Mouse (Mus musculus) lung, postnatal 0 days (tissue): ENCODE results near the gene Lrrn4cl. TPM values are rescaled to one million over a fixed set of nuclear protein-coding genes. Genes with fewer than 3 reads are reported as not detected.

Source experiments
- ATAC-seq: fragments of 200-750 bp; cut with Nextera tagmentation; 2 replicates; pipeline ENCODE4 v1.8.0; 2017; ENCODE audit warnings: moderate library complexity
- DNase-seq: peaks from one replicate; pipeline ENCODE4 v3.0.0-alpha.2; 2016; ENCODE audit warnings: low spot score
- H3K27ac ChIP-seq: fragments of 300-500 bp; sonication (generic); 2 replicates; pipeline ENCODE4 v1.5.1; 2014; ENCODE audit warnings: antibody characterized with exemption, mild to moderate bottlenecking, low read length, mixed read lengths
- H3K27me3 ChIP-seq: fragments of 300-500 bp; sonication (generic); replicated peaks from 2 replicates; pipeline ENCODE4 v1.6.1; 2014; ENCODE audit warnings: low read length, mixed read lengths; ENCODE audit not compliant: insufficient read depth
- H3K36me3 ChIP-seq: fragments of 300-500 bp; sonication (generic); 2 replicates; pipeline ENCODE4 v1.6.1; 2014; ENCODE audit warnings: low read length, mixed read lengths; ENCODE audit not compliant: insufficient read depth
- H3K4me1 ChIP-seq: fragments of 300-500 bp; sonication (generic); 2 replicates; pipeline ENCODE4 v1.6.1; 2014; ENCODE audit warnings: antibody characterized with exemption, low read depth, low read length, mixed read lengths; ENCODE audit not compliant: insufficient read depth
- H3K4me2 ChIP-seq: fragments of 300-500 bp; sonication (generic); replicated peaks from 2 replicates; pipeline ENCODE4 v1.6.1; 2014; ENCODE audit warnings: low read depth, mild to moderate bottlenecking, low read length, moderate library complexity, mixed read lengths
- H3K4me3 ChIP-seq: fragments of 300-500 bp; sonication (generic); 2 replicates; pipeline ENCODE4 v1.5.1; 2014; ENCODE audit warnings: low read depth, low read length
- H3K9ac ChIP-seq: fragments of 300-500 bp; sonication (generic); replicated peaks from 2 replicates; pipeline ENCODE4 v1.6.1; 2014; ENCODE audit warnings: low read depth, mild to moderate bottlenecking
- H3K9me3 ChIP-seq: fragments of 300-500 bp; sonication (generic); 2 replicates; pipeline ENCODE4 v1.6.1; 2016; ENCODE audit warnings: low read length, mixed read lengths
- CTCF ChIP-seq: IDR thresholded peaks from 2 replicates; pipeline ENCODE4 v1.5.1; 2016; ENCODE audit warnings: antibody characterized with exemption, mild to moderate bottlenecking
- EP300 ChIP-seq: IDR thresholded peaks from 2 replicates; pipeline ENCODE4 v1.6.1; 2016; ENCODE audit warnings: antibody characterized with exemption, mild to moderate bottlenecking, control low read depth
- WGBS: fragments of 180-500 bp; shearing (Covaris S2); extraction: QIAGEN DNeasy Blood & Tissue Kit; methylation state at CpG from one replicate; pipeline ENCODE4 v1.1.7; 2014; 5-methylcytosine and 5-hydroxymethylcytosine counted together
- microRNA-seq: library from miRNA; unstranded; fragments of <30 nt; microRNA quantifications from one replicate; pipeline ENCODE4, GENCODE M21; 2016
- polyA plus RNA-seq: library from polyadenylated mRNA; unstranded; fragments of >200 nt; fragmentation: Nextera tagmentation; extraction: Ambion mirVana; gene quantifications from 2 replicates; pipeline ENCODE4 v1.2.1, GENCODE M21; 2015

The Lrrn4cl gene
- polyA plus RNA-seq, 1 experiment from 2014 or later: 1.9 TPM

- Histone ChIP-seq H3K4me1 (peaks cover 6% of the 10 kb centered on the region; the same call in 1 of the 2 replicates), H3K27me3 (no peaks in the 10 kb centered on the region), H3K9me3 (no peaks in the 10 kb centered on the region), H3K36me3 (no peaks in the 10 kb centered on the region), H3K4me2 (peak within 1 kb of the TSS; percentile 92), H3K4me3 (peak within 1 kb of the TSS; percentile 95), H3K27ac (peak within 1 kb of the TSS; percentile 88), H3K9ac (peak within 1 kb of the TSS; percentile 91)
- DNase-seq (peak; percentile 99), ATAC-seq (peak; percentile 100)
- WGBS: 2% methylated on average over 53 of the region's 53 CpGs
- no peak for TF ChIP-seq EP300
- TF ChIP-seq CTCF: peak; percentile 40
Observed at GRCm38 (mm10) chr19:8897865-8898495, 47.4 kb downstream of the Lrrn4cl start, which contains the start of gene Ganab. Gene Ganab (plus strand): TSS chr19:8898071.

DNA sequence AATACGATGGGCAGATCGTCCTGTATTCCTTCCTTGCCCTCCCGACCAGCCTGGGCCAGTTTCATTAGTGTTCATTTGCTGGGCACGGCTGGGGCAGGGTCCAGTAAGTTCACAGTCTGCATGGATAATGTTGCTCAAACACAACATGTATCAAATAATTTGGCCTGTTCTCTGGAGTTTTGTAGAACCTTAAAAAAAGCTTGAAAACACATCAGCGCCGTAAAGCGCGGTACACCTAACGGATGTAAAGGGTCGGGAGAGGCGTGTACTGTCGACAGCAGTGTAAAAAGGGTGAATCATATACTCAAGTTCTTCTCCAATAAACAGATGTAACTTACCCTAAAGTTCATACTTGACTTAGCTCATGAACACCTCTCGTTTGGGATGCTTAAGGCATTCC lies 48.0 kb downstream of the Lrrn4cl start:
- peak overlapping the region; percentile 91 for H3K9ac ChIP-seq
- no peaks in the 10 kb centered on the region for H3K27me3 ChIP-seq
- DNase-seq (peak; percentile 57), ATAC-seq (no peak)
- no peaks in the 10 kb centered on the region for H3K36me3 ChIP-seq
- H3K9me3 ChIP-seq: no peaks in the 10 kb centered on the region
- H3K4me2 ChIP-seq: peak overlapping the region; percentile 92
- peaks cover 6% of the 10 kb centered on the region; the same call in 1 of the 2 replicates for H3K4me1 ChIP-seq
- TF ChIP-seq CTCF (no peak), EP300 (no peak)
- H3K27ac ChIP-seq: peak overlapping the region; percentile 88
- peak overlapping the region; percentile 95 for H3K4me3 ChIP-seq
- WGBS: 3% methylated on average over 13 of the region's 13 CpGs

- H3K9me3 ChIP-seq: no peaks in the 10 kb centered on the region
- TF ChIP-seq CTCF: no peak
- TF ChIP-seq EP300: no peak
- no peak for ATAC-seq
- 33% methylated on average over 3 of the region's 3 CpGs for WGBS
- peaks cover 3% of the 10 kb centered on the region; the same call in 1 of the 2 replicates for H3K4me1 ChIP-seq
- H3K36me3 ChIP-seq: no peaks in the 10 kb centered on the region
- H3K27ac ChIP-seq: no peak overlapping the region
- peak overlapping the region; percentile 91; the same call in 1 of the 2 replicates for H3K9ac ChIP-seq
- no peaks in the 10 kb centered on the region for H3K27me3 ChIP-seq
- H3K4me2 ChIP-seq: peak overlapping the region; percentile 92; the same call in 1 of the 2 replicates
- no peak overlapping the region for H3K4me3 ChIP-seq
- DNase-seq: no peak
Observed at GRCm38 (mm10) chr19:8899079-8899478, 48.5 kb downstream of the Lrrn4cl start.

- no peak overlapping the region for H3K27ac ChIP-seq
- DNase-seq: no peak
- no peaks in the 10 kb centered on the region for H3K27me3 ChIP-seq
- H3K4me3 ChIP-seq: no peak overlapping the region
- peaks cover 29% of the 10 kb centered on the region; the same call in 1 of the 2 replicates for H3K36me3 ChIP-seq
- TF ChIP-seq CTCF (no peak), EP300 (no peak)
- H3K9me3 ChIP-seq: no peaks in the 10 kb centered on the region
- H3K9ac ChIP-seq: no peak overlapping the region
- WGBS: 90% methylated on average over 5 of the region's 5 CpGs
- no peak for ATAC-seq
- H3K4me1 ChIP-seq: peaks cover 3% of the 10 kb centered on the region; the same call in 1 of the 2 replicates
- H3K4me2 ChIP-seq: no peak overlapping the region
Observed at GRCm38 (mm10) chr19:8903412-8903811, 52.8 kb downstream of the Lrrn4cl start.

Small RNAs within 50 kb of the gene (microRNA-seq; reads per million reads assigned to microRNA genes)
- gene Mir5136: not detected

Other genes with a start within 250 kb of the Lrrn4cl start
- gene Slc22a6, start 232.7 kb upstream of the Lrrn4cl start, polyA plus RNA-seq: not detected in 2 replicates
- 0.14 and 0.21 TPM in 2 replicates for gene Chrm1, start 187.0 kb upstream of the Lrrn4cl start, polyA plus RNA-seq
- gene Slc3a2, start 127.4 kb upstream of the Lrrn4cl start, polyA plus RNA-seq: 91.8 and 97.9 TPM in 2 replicates
- gene Wdr74, start 114.9 kb upstream of the Lrrn4cl start, polyA plus RNA-seq: 45.3 and 48.7 TPM in 2 replicates
- gene 1700092M07Rik, start 110.0 kb upstream of the Lrrn4cl start, polyA plus RNA-seq: 0.75 and 0.82 TPM in 2 replicates
- 130 and 143 TPM in 2 replicates for gene Stx5a, start 109.4 kb upstream of the Lrrn4cl start, polyA plus RNA-seq
- gene Nxf1, start 93.7 kb upstream of the Lrrn4cl start, polyA plus RNA-seq: 88.8 and 89.7 TPM in 2 replicates
- gene Tmem223, start 79.8 kb upstream of the Lrrn4cl start, polyA plus RNA-seq: 157 and 159 TPM in 2 replicates
- 114 and 127 TPM in 2 replicates for gene Tmem179b, start 76.3 kb upstream of the Lrrn4cl start, polyA plus RNA-seq
- gene Taf6l, start 64.4 kb upstream of the Lrrn4cl start, polyA plus RNA-seq: 11.8 and 12.9 TPM in 2 replicates
- gene Polr2g, start 52.2 kb upstream of the Lrrn4cl start, polyA plus RNA-seq: 110 and 123 TPM in 2 replicates
- gene Zbtb3, start 48.2 kb upstream of the Lrrn4cl start, polyA plus RNA-seq: 2.3 and 2.6 TPM in 2 replicates
- gene Ttc9c, start 31.4 kb upstream of the Lrrn4cl start, polyA plus RNA-seq: 21.4 and 22.8 TPM in 2 replicates
- gene Hnrnpul2, start 30.8 kb upstream of the Lrrn4cl start, polyA plus RNA-seq: 4.3 and 5.3 TPM in 2 replicates
- not detected in 2 replicates for gene AC129217.1, start 21.0 kb upstream of the Lrrn4cl start, polyA plus RNA-seq
- 66.3 and 66.8 TPM in 2 replicates for gene Bscl2, start 13.3 kb upstream of the Lrrn4cl start, polyA plus RNA-seq
- 0.35 and 0.46 TPM in 2 replicates for gene Gng3, start 11.6 kb upstream of the Lrrn4cl start, polyA plus RNA-seq
- 153 and 164 TPM in 2 replicates for gene Ubxn1, start 20.7 kb downstream of the Lrrn4cl start, polyA plus RNA-seq
- 75.2 and 84.3 TPM in 2 replicates for gene Uqcc3, start 30.2 kb downstream of the Lrrn4cl start, polyA plus RNA-seq
- gene Lbhd1, start 33.0 kb downstream of the Lrrn4cl start, polyA plus RNA-seq: 33.6 and 40.0 TPM in 2 replicates
- gene Gm49403, start 33.2 kb downstream of the Lrrn4cl start, polyA plus RNA-seq: not detected in 2 replicates
- gene 1810009A15Rik, start 38.1 kb downstream of the Lrrn4cl start, polyA plus RNA-seq: 44.4 and 45.3 TPM in 2 replicates
- gene Gm49416, start 38.2 kb downstream of the Lrrn4cl start, polyA plus RNA-seq: not detected in 2 replicates
- 16.6 and 16.7 TPM in 2 replicates for gene Ints5, start 42.2 kb downstream of the Lrrn4cl start, polyA plus RNA-seq
- 41.4 and 45.7 TPM in 2 replicates for gene Ganab, start 47.3 kb downstream of the Lrrn4cl start, polyA plus RNA-seq
- gene B3gat3, start 69.6 kb downstream of the Lrrn4cl start, polyA plus RNA-seq: 39.5 and 39.6 TPM in 2 replicates
- 4.9 and 5.7 TPM in 2 replicates for gene Rom1, start 78.6 kb downstream of the Lrrn4cl start, polyA plus RNA-seq
- 28.6 and 30.5 TPM in 2 replicates for gene Eml3, start 78.8 kb downstream of the Lrrn4cl start, polyA plus RNA-seq
- gene Mta2, start 91.1 kb downstream of the Lrrn4cl start, polyA plus RNA-seq: 81.8 and 84.7 TPM in 2 replicates
- 12.8 and 13.6 TPM in 2 replicates for gene Tut1, start 103.1 kb downstream of the Lrrn4cl start, polyA plus RNA-seq
- 153 and 159 TPM in 2 replicates for gene Eef1g, start 116.3 kb downstream of the Lrrn4cl start, polyA plus RNA-seq
- 151 and 163 TPM in 2 replicates for gene Ahnak, start 138.5 kb downstream of the Lrrn4cl start, polyA plus RNA-seq
- gene Scgb1a1, start 237.2 kb downstream of the Lrrn4cl start, polyA plus RNA-seq: 26,192 and 26,425 TPM in 2 replicates